Mouse (Mus musculus) MEL (cell line): ENCODE data around the gene Cmklr1. TPM values are rescaled to one million over a fixed set of nuclear protein-coding genes. Genes with fewer than 3 reads are reported as not detected.

ENCODE experiments used
- DNase-seq: peaks from one replicate; pipeline ENCODE4 v3.0.0; 2011; ENCODE audit warnings: low read depth, low spot score
- H3K27ac ChIP-seq: 2 replicates; pipeline ENCODE4 v1.5.1; 2012; ENCODE audit warnings: low read depth, mild to moderate bottlenecking, control low read depth, low read length, moderate library complexity; ENCODE audit not compliant: control insufficient read depth
- H3K27me3 ChIP-seq, 2 experiments: fragments of 150-350 bp in 1 of 2; sonication (generic) in 1 of 2; 2 replicates each; pipeline ENCODE4 v1.6.1; 2012; ENCODE audit warnings: low read length in 2 of 2, mild to moderate bottlenecking in 2 of 2, improper control_type of control experiment in 1 of 2, moderate library complexity in 1 of 2; ENCODE audit not compliant: insufficient read depth in 2 of 2, control insufficient read depth in 1 of 2
- H3K36me3 ChIP-seq, 2 experiments: 2 replicates each; pipeline ENCODE4 v1.6.1; 2012 to 2014; ENCODE audit warnings: low read length in 2 of 2, improper control_type of control experiment in 1 of 2, inconsistent platforms in 1 of 2, mild to moderate bottlenecking in 1 of 2; ENCODE audit not compliant: insufficient read depth in 2 of 2, control insufficient read depth in 1 of 2
- H3K4me1 ChIP-seq, 2 experiments: fragments of 150-350 bp in 1 of 2; sonication (generic) in 1 of 2; 2 replicates each; pipeline ENCODE4 v1.6.1; 2012; ENCODE audit warnings: low read length in 2 of 2, improper control_type of control experiment in 1 of 2, mild to moderate bottlenecking in 1 of 2; ENCODE audit not compliant: insufficient read depth in 2 of 2, control insufficient read depth in 1 of 2
- H3K4me3 ChIP-seq, 2 experiments: fragments of 150-350 bp in 1 of 2; sonication (generic) in 1 of 2; 2 replicates each; pipeline ENCODE4 v1.5.1; 2012; ENCODE audit warnings: low read depth in 2 of 2, low read length in 2 of 2, mild to moderate bottlenecking in 2 of 2, moderate library complexity in 2 of 2, control low read depth in 1 of 2, improper control_type of control experiment in 1 of 2; ENCODE audit not compliant: control insufficient read depth in 1 of 2, insufficient read depth in 1 of 2
- H3K79me2 ChIP-seq: 2 replicates; pipeline ENCODE4 v1.6.1; 2012; ENCODE audit warnings: mild to moderate bottlenecking, low read length, moderate library complexity; ENCODE audit not compliant: control insufficient read depth, poor library complexity, insufficient read depth
- H3K9ac ChIP-seq: 2 replicates; pipeline ENCODE4 v1.6.1; 2012; ENCODE audit warnings: low read depth, mild to moderate bottlenecking, control low read depth, low read length, moderate library complexity; ENCODE audit not compliant: control insufficient read depth, poor library complexity, severe bottlenecking
- H3K9me3 ChIP-seq: fragments of 150-350 bp; sonication (generic); replicated peaks from 2 replicates; pipeline ENCODE4 v1.6.1; 2012; ENCODE audit warnings: mild to moderate bottlenecking, low read length, improper control_type of control experiment, moderate library complexity; ENCODE audit not compliant: insufficient read depth
- BHLHE40 ChIP-seq: IDR thresholded peaks from 2 replicates; pipeline ENCODE4 v1.6.1; 2012; ENCODE audit warnings: low read depth, mild to moderate bottlenecking, inconsistent platforms, low read length, improper control_type of control experiment, borderline replicate concordance
- CHD1 ChIP-seq: IDR thresholded peaks from 2 replicates; pipeline ENCODE4 v1.6.1; 2012; ENCODE audit warnings: low read depth, mild to moderate bottlenecking, inconsistent platforms, low read length, improper control_type of control experiment
- CHD2 ChIP-seq: IDR thresholded peaks from 2 replicates; pipeline ENCODE4 v1.6.1; 2011; ENCODE audit warnings: low read length, improper control_type of control experiment
- E2F4 ChIP-seq: IDR thresholded peaks from 2 replicates; pipeline ENCODE4 v1.6.1; 2011; ENCODE audit warnings: low read depth, low read length, improper control_type of control experiment, borderline replicate concordance
- EP300 ChIP-seq, 2 experiments: IDR thresholded peaks; 2 replicates each; pipeline ENCODE4 v1.6.1; 2011; ENCODE audit warnings: improper control_type of control experiment in 2 of 2, low read length in 2 of 2, low read depth in 1 of 2, mild to moderate bottlenecking in 1 of 2
- GABPA ChIP-seq: IDR thresholded peaks from 2 replicates; pipeline ENCODE4 v1.6.1; 2012; ENCODE audit warnings: low read depth, mild to moderate bottlenecking, inconsistent platforms, low read length, improper control_type of control experiment, moderate library complexity
- HCFC1 ChIP-seq: IDR thresholded peaks from 2 replicates; pipeline ENCODE4 v1.6.1; 2012; ENCODE audit warnings: low read depth, mild to moderate bottlenecking, inconsistent platforms, low read length, improper control_type of control experiment, moderate library complexity
- JUND ChIP-seq: IDR thresholded peaks from 2 replicates; pipeline ENCODE4 v1.6.1; 2011; ENCODE audit warnings: low read depth, mild to moderate bottlenecking, improper control_type of control experiment, low read length
- KAT2A ChIP-seq: conservative IDR thresholded peaks from 2 replicates; pipeline ENCODE4 v1.6.1; 2012; ENCODE audit warnings: low read depth, low read length, improper control_type of control experiment, inconsistent platforms
- MAZ ChIP-seq: IDR thresholded peaks from 2 replicates; pipeline ENCODE4 v1.6.1; 2012; ENCODE audit warnings: low read depth, mild to moderate bottlenecking, inconsistent platforms, low read length, improper control_type of control experiment
- NELFE ChIP-seq: IDR thresholded peaks from 2 replicates; pipeline ENCODE4 v1.6.1; 2011; ENCODE audit warnings: low read depth, low read length, improper control_type of control experiment
- NRF1 ChIP-seq: IDR thresholded peaks from 2 replicates; pipeline ENCODE4 v1.6.1; 2014; ENCODE audit warnings: low read depth, mild to moderate bottlenecking, inconsistent platforms, low read length, improper control_type of control experiment, moderate library complexity; ENCODE audit not compliant: poor library complexity, insufficient read depth, severe bottlenecking
- POLR2A ChIP-seq, 2 experiments: IDR thresholded peaks; 2 replicates each; pipeline ENCODE4 v1.6.1; 2011 to 2012; ENCODE audit warnings: low read length in 2 of 2, mild to moderate bottlenecking in 2 of 2, control low read depth in 1 of 2, improper control_type of control experiment in 1 of 2, low read depth in 1 of 2, moderate library complexity in 1 of 2; ENCODE audit not compliant: control insufficient read depth in 1 of 2, insufficient read depth in 1 of 2, poor library complexity in 1 of 2
- POLR2AphosphoS5 ChIP-seq: IDR thresholded peaks from 2 replicates; pipeline ENCODE4 v1.6.1; 2012; ENCODE audit warnings: low read depth, borderline replicate concordance, mild to moderate bottlenecking, inconsistent platforms, low read length, moderate library complexity, mixed read lengths
- SIN3A ChIP-seq: IDR thresholded peaks from 2 replicates; pipeline ENCODE4 v1.6.1; 2012; ENCODE audit warnings: low read length, improper control_type of control experiment, inconsistent platforms
- SMC3 ChIP-seq: IDR thresholded peaks from 2 replicates; pipeline ENCODE4 v1.6.1; 2011; ENCODE audit warnings: low read depth, low read length, improper control_type of control experiment
- TAL1 ChIP-seq: IDR thresholded peaks from 2 replicates; pipeline ENCODE4 v1.6.1; 2012; ENCODE audit warnings: mild to moderate bottlenecking, inconsistent platforms, low read length, moderate library complexity, mixed read lengths
- TBP ChIP-seq: IDR thresholded peaks from 2 replicates; pipeline ENCODE4 v1.8.0; 2011; ENCODE audit warnings: low read depth, low read length, improper control_type of control experiment
- UBTF ChIP-seq: IDR thresholded peaks from 2 replicates; pipeline ENCODE4 v1.6.1; 2012; ENCODE audit warnings: low read depth, mild to moderate bottlenecking, inconsistent platforms, low read length, improper control_type of control experiment, moderate library complexity, borderline replicate concordance; ENCODE audit not compliant: insufficient read depth
- USF1 ChIP-seq: IDR thresholded peaks from 2 replicates; pipeline ENCODE4 v1.6.1; 2014; ENCODE audit warnings: low read depth, mild to moderate bottlenecking, inconsistent platforms, low read length, improper control_type of control experiment, moderate library complexity
- USF2 ChIP-seq, 2 experiments: IDR thresholded peaks; 2 replicates each; pipeline ENCODE4 v1.6.1; 2011 to 2012; ENCODE audit warnings: improper control_type of control experiment in 2 of 2, low read length in 2 of 2, borderline replicate concordance in 1 of 2, inconsistent platforms in 1 of 2, low read depth in 1 of 2, mild to moderate bottlenecking in 1 of 2; ENCODE audit not compliant: insufficient read depth in 1 of 2
- ZKSCAN1 ChIP-seq: IDR thresholded peaks from 2 replicates; pipeline ENCODE4 v1.6.1; 2012; ENCODE audit warnings: low read depth, mild to moderate bottlenecking, inconsistent platforms, low read length, improper control_type of control experiment, moderate library complexity
- ZNF384 ChIP-seq: IDR thresholded peaks from 2 replicates; pipeline ENCODE4 v1.6.1; 2012; ENCODE audit warnings: low read depth, mild to moderate bottlenecking, inconsistent platforms, low read length, improper control_type of control experiment
- polyA plus RNA-seq, 2 experiments: library from polyadenylated mRNA; stranded (reverse) in 1 of 2; unstranded in 1 of 2; fragments of >175 nt in 1 of 2; fragments of >200 nt in 1 of 2; gene quantifications; 2 replicates each; pipeline versions ENCODE4 v1.2.1 to v1.2.4; 2012; ENCODE audit warnings: low replicate concordance in 2 of 2, low read depth in 1 of 2; ENCODE audit not compliant: insufficient read length in 2 of 2, insufficient read depth in 1 of 2, missing spikeins in 1 of 2
- total RNA-seq: library from RNA; depleted of rRNA; stranded (reverse); fragments of 300-350 nt; gene quantifications from 2 replicates; pipeline ENCODE4 v1.2.3, GENCODE M21; 2012

The Cmklr1 gene
- total and polyA plus RNA-seq, 3 experiments: not detected

GRCm38 (mm10) chr5:113579128-113579527 lies 71.1 kb downstream of the Cmklr1 start:
- Histone ChIP-seq H3K27me3 (no peaks in the 10 kb centered on the region), H3K27ac (no peak overlapping the region), H3K36me3 (no peaks in the 10 kb centered on the region), H3K9me3 (no peaks in the 10 kb centered on the region), H3K79me2 (no peaks in the 10 kb centered on the region), H3K4me1 (no peaks in the 10 kb centered on the region), H3K4me3 (no peak overlapping the region), H3K9ac (no peak overlapping the region)
- no peak for DNase-seq
- TF ChIP-seq UBTF (no peak), ZNF384 (no peak), SMC3 (no peak), POLR2A (IDR thresholded peaks at IDR 0.05; ENCODE audit: control insufficient read depth in 1 of 2, insufficient read depth in 1 of 2, low read depth in 1 of 2, low read length in 2 of 2, poor library complexity in 1 of 2) (no peak), CHD2 (no peak), TBP (no peak), USF2 (IDR thresholded peaks at IDR 0.05; ENCODE audit: borderline replicate concordance in 1 of 2, insufficient read depth in 1 of 2, low read depth in 1 of 2, low read length in 2 of 2) (no peak), E2F4 (no peak), HCFC1 (no peak), EP300 (IDR thresholded peaks at IDR 0.05; ENCODE audit: low read depth in 1 of 2, low read length in 2 of 2) (no peak), NRF1 (no peak), TAL1 (no peak), GABPA (no peak), NELFE (no peak), MAZ (no peak), CHD1 (no peak), SIN3A (no peak)

DNA sequence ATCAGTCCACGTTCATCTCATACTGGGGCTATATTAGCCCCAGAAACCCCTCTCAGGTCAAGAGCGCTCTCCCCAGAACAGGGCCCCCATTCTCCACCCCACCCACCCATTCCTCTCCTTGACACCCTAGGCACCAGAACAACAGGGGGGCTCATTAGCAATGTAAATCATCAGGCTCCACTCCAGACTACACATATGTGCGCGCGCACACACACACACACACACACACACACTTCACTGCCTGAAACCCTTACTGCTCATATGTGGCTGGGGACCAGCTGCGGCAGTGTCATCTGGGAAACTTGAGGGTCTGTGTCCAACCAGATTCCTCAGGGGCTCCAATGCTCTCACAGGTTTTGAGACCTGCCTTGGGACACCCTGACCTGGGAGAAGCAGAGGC lies 71.8 kb downstream of the Cmklr1 start:
- H3K27me3 ChIP-seq: no peaks in the 10 kb centered on the region
- no peaks in the 10 kb centered on the region for H3K4me1 ChIP-seq
- H3K4me3 ChIP-seq: no peak overlapping the region
- no peak overlapping the region for H3K9ac ChIP-seq
- H3K79me2 ChIP-seq: no peaks in the 10 kb centered on the region
- H3K27ac ChIP-seq: no peak overlapping the region
- TF ChIP-seq EP300 (IDR thresholded peaks at IDR 0.05; ENCODE audit: low read depth in 1 of 2, low read length in 2 of 2) (no peak), TBP (no peak), ZKSCAN1 (no peak), TAL1 (no peak), KAT2A (no peak), BHLHE40 (no peak), UBTF (no peak), POLR2AphosphoS5 (no peak), SMC3 (no peak), POLR2A (IDR thresholded peaks at IDR 0.05; ENCODE audit: control insufficient read depth in 1 of 2, insufficient read depth in 1 of 2, low read depth in 1 of 2, low read length in 2 of 2, poor library complexity in 1 of 2) (no peak), NRF1 (no peak), JUND (no peak), GABPA (no peak), USF1 (no peak)
- TF ChIP-seq, all 39 proteins: peak for 0
- no peaks in the 10 kb centered on the region for H3K36me3 ChIP-seq
- no peaks in the 10 kb centered on the region for H3K9me3 ChIP-seq
- DNase-seq: no peak
